8 mouse cellular contexts compared by ENCODE assay signal in genomic region chr7:80209669-80210068, GRCm38 (mm10). TPM values are rescaled to one million over a fixed set of nuclear protein-coding genes. Genes with fewer than 3 reads are reported as not detected.
A peak's percentile ranks its signal among the peaks of the same experiment; 100 is the strongest.
DNase-seq lines count a peak whose midpoint lies in the region; ATAC-seq lines count a peak whose summit lies in the region.

No protein-coding gene starts in this region.

- H3K4me1 ChIP-seq in midbrain, embryonic 12.5 days, result peaks cover 24% of the 10 kb centered on the region
- H3K4me1 ChIP-seq in midbrain, embryonic 15.5 days, result peaks cover 30% of the 10 kb centered on the region
- peaks cover 58% of the 10 kb centered on the region for H3K4me1 ChIP-seq in heart, embryonic 15.5 days (replicated peaks)
- peaks cover 98% of the 10 kb centered on the region for H3K4me1 ChIP-seq in megakaryocyte, embryonic 14.5 days
- peaks cover 18% of the 10 kb centered on the region for H3K4me1 ChIP-seq in kidney, embryonic 14.5 days (ENCODE audit: control insufficient read depth, insufficient read depth, low read length)
- H3K4me1 ChIP-seq in midbrain, embryonic 16.5 days (ENCODE audit: control insufficient read depth, insufficient read depth, low read length), result 0 out of 2 replicates have a peak, but pooled peaks cover 7% of the 10 kb centered on the region

- WGBS in midbrain, embryonic 12.5 days, result 84% methylated on average over 6 of the region's 6 CpGs
- WGBS in midbrain, embryonic 15.5 days, result 86% methylated on average over 6 of the region's 6 CpGs
- WGBS in heart, embryonic 15.5 days, result 71% methylated on average over 6 of the region's 6 CpGs
- WGBS in kidney, embryonic 14.5 days, result 74% methylated on average over 6 of the region's 6 CpGs
- WGBS in midbrain, embryonic 16.5 days, result 79% methylated on average over 6 of the region's 6 CpGs

- H3K36me3 ChIP-seq in midbrain, embryonic 12.5 days, result peaks cover 13% of the 10 kb centered on the region
- H3K36me3 ChIP-seq in midbrain, embryonic 15.5 days (replicated peaks), result 0 out of 2 replicates have a peak, but pooled peaks cover 4% of the 10 kb centered on the region
- no peaks in the 10 kb centered on the region for H3K36me3 ChIP-seq in heart, embryonic 15.5 days
- peaks cover 81% of the 10 kb centered on the region for H3K36me3 ChIP-seq in megakaryocyte, embryonic 14.5 days (replicated peaks; ENCODE audit: low read length)
- H3K36me3 ChIP-seq in kidney, embryonic 14.5 days (ENCODE audit: control insufficient read depth, insufficient read depth, low read length), result peaks cover 11% of the 10 kb centered on the region; the same call in 1 of the 2 replicates
- no peaks in the 10 kb centered on the region for H3K36me3 ChIP-seq in midbrain, embryonic 16.5 days (ENCODE audit: control insufficient read depth, insufficient read depth, low read length)

- no peaks in the 10 kb centered on the region for H3K9me3 ChIP-seq in midbrain, embryonic 12.5 days
- H3K9me3 ChIP-seq in midbrain, embryonic 15.5 days, result no peaks in the 10 kb centered on the region
- H3K9me3 ChIP-seq in heart, embryonic 15.5 days (replicated peaks), result no peaks in the 10 kb centered on the region
- no peaks in the 10 kb centered on the region for H3K9me3 ChIP-seq in megakaryocyte, embryonic 14.5 days
- no peaks in the 10 kb centered on the region for H3K9me3 ChIP-seq in kidney, embryonic 14.5 days (ENCODE audit: control insufficient read depth, low read length)
- no peaks in the 10 kb centered on the region for H3K9me3 ChIP-seq in midbrain, embryonic 16.5 days (replicated peaks; ENCODE audit: control insufficient read depth, low read length, poor library complexity, severe bottlenecking)

- no peak overlapping the region for H3K4me3 ChIP-seq in midbrain, embryonic 12.5 days
- H3K4me3 ChIP-seq in midbrain, embryonic 15.5 days, result no peak overlapping the region
- no peak overlapping the region for H3K4me3 ChIP-seq in heart, embryonic 15.5 days
- peak overlapping the region; percentile 88 for H3K4me3 ChIP-seq in megakaryocyte, embryonic 14.5 days (replicated peaks)
- H3K4me3 ChIP-seq in kidney, embryonic 14.5 days (ENCODE audit: low read length), result no peak overlapping the region
- H3K4me3 ChIP-seq in midbrain, embryonic 16.5 days (ENCODE audit: low read depth, low read length), result no peak overlapping the region

- no peak overlapping the region for H3K4me2 ChIP-seq in midbrain, embryonic 12.5 days (replicated peaks)
- H3K4me2 ChIP-seq in midbrain, embryonic 15.5 days, result no peak overlapping the region
- H3K4me2 ChIP-seq in heart, embryonic 15.5 days, result peak overlapping the region; percentile 40; the same call in 1 of the 2 replicates
- no peak overlapping the region for H3K4me2 ChIP-seq in kidney, embryonic 14.5 days (replicated peaks; ENCODE audit: low read depth, low read length)
- H3K4me2 ChIP-seq in midbrain, embryonic 16.5 days (ENCODE audit: low read length), result no peak overlapping the region

- DNase-seq in right cerebral cortex, adult 2 months (ENCODE audit: low spot score in 2 of 2), result no peak
- DNase-seq in adrenal gland, postnatal 4 days (ENCODE audit: low spot score in 2 of 2), result no peak

- H3K9ac ChIP-seq in midbrain, embryonic 12.5 days (replicated peaks), result 0 out of 2 replicates have a peak overlapping the region, but pooled peaks have one; percentile 15
- no peak overlapping the region for H3K9ac ChIP-seq in midbrain, embryonic 15.5 days
- H3K9ac ChIP-seq in heart, embryonic 15.5 days, result no peak overlapping the region
- H3K9ac ChIP-seq in kidney, embryonic 14.5 days (ENCODE audit: low read depth, low read length), result no peak overlapping the region
- no peak overlapping the region for H3K9ac ChIP-seq in midbrain, embryonic 16.5 days (ENCODE audit: low read depth, low read length)

- ATAC-seq in midbrain, embryonic 12.5 days (ENCODE audit: low FRiP score, low read depth), result no peak
- no peak for ATAC-seq in midbrain, embryonic 15.5 days (replicated peaks)
- ATAC-seq in heart, embryonic 15.5 days (replicated peaks; ENCODE audit: insufficient number of reproducible peaks, insufficient read depth, low FRiP score, low read depth), result no peak
- ATAC-seq in kidney, embryonic 14.5 days (ENCODE audit: low FRiP score, low TSS enrichment), result no peak
- no peak for ATAC-seq in midbrain, embryonic 16.5 days

- 0 out of 2 replicates have a peak overlapping the region, but pooled peaks have one; percentile 35 for H3K27ac ChIP-seq in midbrain, embryonic 12.5 days (replicated peaks)
- H3K27ac ChIP-seq in midbrain, embryonic 15.5 days, result no peak overlapping the region
- H3K27ac ChIP-seq in heart, embryonic 15.5 days, result peak overlapping the region; percentile 89
- no peak overlapping the region; the same call in 1 of the 2 replicates for H3K27ac ChIP-seq in kidney, embryonic 14.5 days (ENCODE audit: low read depth, low read length)
- H3K27ac ChIP-seq in midbrain, embryonic 16.5 days (ENCODE audit: low read length), result no peak overlapping the region

- H3K27me3 ChIP-seq in midbrain, embryonic 12.5 days, result no peaks in the 10 kb centered on the region
- no peaks in the 10 kb centered on the region for H3K27me3 ChIP-seq in midbrain, embryonic 15.5 days (replicated peaks)
- H3K27me3 ChIP-seq in heart, embryonic 15.5 days, result no peaks in the 10 kb centered on the region
- H3K27me3 ChIP-seq in megakaryocyte, embryonic 14.5 days (replicated peaks), result no peaks in the 10 kb centered on the region
- H3K27me3 ChIP-seq in kidney, embryonic 14.5 days (ENCODE audit: control insufficient read depth, insufficient read depth, low read length), result no peaks in the 10 kb centered on the region
- no peaks in the 10 kb centered on the region for H3K27me3 ChIP-seq in midbrain, embryonic 16.5 days (ENCODE audit: control insufficient read depth, insufficient read depth, low read depth, low read length)

RNA-seq across cellular contexts. Expression of gene Cib1, which starts 22.9 kb away (rescaled TPM):
- 41.3 and 42.3 TPM in 2 replicates for polyA plus RNA-seq in midbrain, embryonic 12.5 days (2016; fragmentation: Nextera tagmentation; extraction: Ambion mirVana)
- polyA plus RNA-seq in midbrain, embryonic 15.5 days (2015; fragmentation: Nextera tagmentation; extraction: Ambion mirVana), result 28.5 and 29.7 TPM in 2 replicates
- 48.7 and 65.4 TPM in 2 replicates for polyA plus RNA-seq in heart, embryonic 15.5 days (2015; fragmentation: Nextera tagmentation; extraction: Ambion mirVana)
- polyA plus RNA-seq in megakaryocyte, embryonic 14.5 days (2012; ENCODE audit: insufficient read depth, low replicate concordance), result 42.4 and 54.0 TPM in 2 replicates
- total RNA-seq in adrenal gland, postnatal 4 days (2021), result 10 to 100 TPM; 50.5 to 52.1 TPM
- 100 and 139 TPM in 2 replicates for polyA plus RNA-seq in kidney, embryonic 14.5 days (2014; fragmentation: Nextera tagmentation; extraction: Ambion mirVana)
- polyA plus RNA-seq in midbrain, embryonic 16.5 days (2015; fragmentation: Nextera tagmentation; extraction: Ambion mirVana), result 24.3 and 26.0 TPM in 2 replicates

RNA-seq across cellular contexts. Expression of gene Gdpgp1, which starts 23.0 kb away (rescaled TPM):
- polyA plus RNA-seq in midbrain, embryonic 12.5 days (2016; fragmentation: Nextera tagmentation; extraction: Ambion mirVana), result 4.0 and 4.6 TPM in 2 replicates
- polyA plus RNA-seq in midbrain, embryonic 15.5 days (2015; fragmentation: Nextera tagmentation; extraction: Ambion mirVana), result 4.5 and 5.3 TPM in 2 replicates
- polyA plus RNA-seq in heart, embryonic 15.5 days (2015; fragmentation: Nextera tagmentation; extraction: Ambion mirVana), result 2.7 and 3.8 TPM in 2 replicates
- polyA plus RNA-seq in megakaryocyte, embryonic 14.5 days (2012; ENCODE audit: insufficient read depth, low replicate concordance), result 1.6 and 7.0 TPM in 2 replicates
- total RNA-seq in adrenal gland, postnatal 4 days (2021), result 1 to 10 TPM; 5.0 to 5.1 TPM
- 3.3 and 5.3 TPM in 2 replicates for polyA plus RNA-seq in kidney, embryonic 14.5 days (2014; fragmentation: Nextera tagmentation; extraction: Ambion mirVana)
- polyA plus RNA-seq in midbrain, embryonic 16.5 days (2015; fragmentation: Nextera tagmentation; extraction: Ambion mirVana), result 3.7 and 4.6 TPM in 2 replicates

RNA-seq across cellular contexts. Expression of gene Sema4b, which starts 23.0 kb away (rescaled TPM):
- polyA plus RNA-seq in midbrain, embryonic 12.5 days (2016; fragmentation: Nextera tagmentation; extraction: Ambion mirVana), result 17.7 and 20.9 TPM in 2 replicates
- 26.9 and 27.0 TPM in 2 replicates for polyA plus RNA-seq in midbrain, embryonic 15.5 days (2015; fragmentation: Nextera tagmentation; extraction: Ambion mirVana)
- 12.4 and 14.0 TPM in 2 replicates for polyA plus RNA-seq in heart, embryonic 15.5 days (2015; fragmentation: Nextera tagmentation; extraction: Ambion mirVana)
- polyA plus RNA-seq in megakaryocyte, embryonic 14.5 days (2012; ENCODE audit: insufficient read depth, low replicate concordance), result 30.8 and 31.0 TPM in 2 replicates
- total RNA-seq in adrenal gland, postnatal 4 days (2021), result 10 to 100 TPM; 62.1 to 66.9 TPM
- 13.0 and 19.9 TPM in 2 replicates for polyA plus RNA-seq in kidney, embryonic 14.5 days (2014; fragmentation: Nextera tagmentation; extraction: Ambion mirVana)
- polyA plus RNA-seq in midbrain, embryonic 16.5 days (2015; fragmentation: Nextera tagmentation; extraction: Ambion mirVana), result 25.2 and 25.3 TPM in 2 replicates

RNA-seq across cellular contexts. Expression of gene Ttll13, which starts 36.5 kb away (rescaled TPM):
- 1.9 and 2.4 TPM in 2 replicates for polyA plus RNA-seq in midbrain, embryonic 12.5 days (2016; fragmentation: Nextera tagmentation; extraction: Ambion mirVana)
- polyA plus RNA-seq in midbrain, embryonic 15.5 days (2015; fragmentation: Nextera tagmentation; extraction: Ambion mirVana), result 2.1 and 2.9 TPM in 2 replicates
- polyA plus RNA-seq in heart, embryonic 15.5 days (2015; fragmentation: Nextera tagmentation; extraction: Ambion mirVana), result 0.63 and 1.2 TPM in 2 replicates
- polyA plus RNA-seq in megakaryocyte, embryonic 14.5 days (2012; ENCODE audit: insufficient read depth, low replicate concordance), result 0.11 TPM in 1 of 2 replicates, not detected in the other
- total RNA-seq in adrenal gland, postnatal 4 days (2021), result 1 to 10 TPM; 3.2 to 4.5 TPM
- polyA plus RNA-seq in kidney, embryonic 14.5 days (2014; fragmentation: Nextera tagmentation; extraction: Ambion mirVana), result 0.47 and 1.7 TPM in 2 replicates
- 2.9 and 3.0 TPM in 2 replicates for polyA plus RNA-seq in midbrain, embryonic 16.5 days (2015; fragmentation: Nextera tagmentation; extraction: Ambion mirVana)

RNA-seq across cellular contexts. Expression of gene Ngrn, which starts 51.3 kb away (rescaled TPM):
- 56.7 and 57.5 TPM in 2 replicates for polyA plus RNA-seq in midbrain, embryonic 12.5 days (2016; fragmentation: Nextera tagmentation; extraction: Ambion mirVana)
- 72.9 and 74.5 TPM in 2 replicates for polyA plus RNA-seq in midbrain, embryonic 15.5 days (2015; fragmentation: Nextera tagmentation; extraction: Ambion mirVana)
- polyA plus RNA-seq in heart, embryonic 15.5 days (2015; fragmentation: Nextera tagmentation; extraction: Ambion mirVana), result 36.3 and 39.5 TPM in 2 replicates
- 3.8 and 39.8 TPM in 2 replicates for polyA plus RNA-seq in megakaryocyte, embryonic 14.5 days (2012; ENCODE audit: insufficient read depth, low replicate concordance)
- total RNA-seq in adrenal gland, postnatal 4 days (2021), result 10 to 100 TPM; 52.0 to 58.2 TPM
- 44.8 and 49.7 TPM in 2 replicates for polyA plus RNA-seq in kidney, embryonic 14.5 days (2014; fragmentation: Nextera tagmentation; extraction: Ambion mirVana)
- 73.8 and 78.5 TPM in 2 replicates for polyA plus RNA-seq in midbrain, embryonic 16.5 days (2015; fragmentation: Nextera tagmentation; extraction: Ambion mirVana)

Comparison
In these comparisons a context has a peak if more than half of its experiments do, and no peak if none do; other contexts are left out.
1. H3K27ac ChIP-seq: peak in midbrain, embryonic 12.5 days (single experiment) and heart, embryonic 15.5 days (single experiment); none in midbrain, embryonic 15.5 days (single experiment), kidney, embryonic 14.5 days (single experiment) and midbrain, embryonic 16.5 days (single experiment).